ENCODE assay signal across 19 mouse cellular contexts in the genomic region with DNA sequence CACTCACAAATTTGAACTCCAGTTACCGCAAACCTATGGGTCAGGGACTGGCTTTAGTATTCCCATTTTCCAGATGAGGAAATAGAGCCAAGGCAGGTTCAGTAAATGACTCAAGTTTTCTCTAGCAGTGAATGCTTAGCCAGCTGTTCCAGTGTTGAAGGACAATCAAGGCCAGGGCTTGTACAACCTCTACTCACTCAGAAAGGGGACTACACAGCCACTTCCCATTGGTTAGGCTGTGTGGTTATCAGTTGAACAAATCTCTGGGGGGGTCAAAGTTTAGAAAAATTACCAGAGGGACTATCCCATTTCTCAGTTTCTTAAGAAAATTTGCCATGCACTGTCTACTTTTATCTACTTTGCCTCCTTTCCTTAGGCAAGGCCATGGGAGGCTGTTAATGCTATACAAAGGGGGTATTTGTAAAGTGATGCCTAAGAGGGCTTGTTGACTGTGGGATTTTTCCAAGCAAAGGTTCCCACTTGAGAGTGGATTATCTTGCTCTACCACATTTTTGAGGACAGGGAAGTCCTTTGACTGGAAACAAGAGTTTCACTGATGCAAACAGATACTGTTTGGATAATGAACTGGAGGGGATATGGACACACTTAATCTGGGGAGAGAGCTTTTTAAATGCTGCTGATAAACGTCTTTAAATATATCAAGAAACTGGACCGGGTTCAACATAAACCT. TPM values are rescaled to one million over a fixed set of nuclear protein-coding genes. Genes with fewer than 3 reads are reported as not detected.
A peak's percentile ranks its signal among the peaks of the same experiment; 100 is the strongest.
DNase-seq lines count a peak whose midpoint lies in the region; ATAC-seq and TF ChIP-seq lines count a peak whose summit lies in the region.
"Had no signal": no experiment of that assay in that cellular context is flagged by ENCODE, and none has a peak within 500 bp of the region (broad histone marks: within the 10 kb centered on the region; RNA-seq: fewer than 3 reads in every experiment).

No protein-coding gene starts in this region.

- no peaks in the 10 kb centered on the region for H3K4me1 ChIP-seq in kidney, embryonic 15.5 days
- no peaks in the 10 kb centered on the region for H3K4me1 ChIP-seq in lung, postnatal 0 days (ENCODE audit: insufficient read depth, low read depth, low read length)
- H3K4me1 ChIP-seq in stomach, postnatal 0 days (replicated peaks; ENCODE audit: control insufficient read depth, insufficient read depth) = no peaks in the 10 kb centered on the region
- H3K4me1 ChIP-seq: heart, embryonic 10.5 days; megakaryocyte, embryonic 14.5 days; midbrain, embryonic 15.5 days had no signal

- no peaks in the 10 kb centered on the region for H3K36me3 ChIP-seq in kidney, embryonic 15.5 days
- H3K36me3 ChIP-seq in lung, postnatal 0 days (ENCODE audit: insufficient read depth, low read length) = no peaks in the 10 kb centered on the region
- no peaks in the 10 kb centered on the region for H3K36me3 ChIP-seq in stomach, postnatal 0 days (ENCODE audit: control insufficient read depth, insufficient read depth, low read length)
- H3K36me3 ChIP-seq: heart, embryonic 10.5 days; limb, embryonic 13.5 days; midbrain, embryonic 15.5 days had no signal

- no peak overlapping the region for H3K4me3 ChIP-seq in kidney, embryonic 15.5 days (replicated peaks)
- H3K4me3 ChIP-seq in lung, postnatal 0 days (ENCODE audit: low read depth, low read length) = no peak overlapping the region
- H3K4me3 ChIP-seq in stomach, postnatal 0 days (ENCODE audit: low read depth, low read length) = no peak overlapping the region
- H3K4me3 ChIP-seq: heart, embryonic 10.5 days; limb, embryonic 13.5 days; megakaryocyte, embryonic 14.5 days; midbrain, embryonic 15.5 days had no signal

- 63% methylated on average over 3 of the region's 3 CpGs for WGBS in kidney, embryonic 15.5 days
- WGBS in lung, postnatal 0 days = 45% methylated on average over 3 of the region's 3 CpGs
- 47% methylated on average over 3 of the region's 3 CpGs for WGBS in stomach, postnatal 0 days

- peak overlapping the region; percentile 60; the same call in 1 of the 2 replicates for H3K27ac ChIP-seq in kidney, embryonic 15.5 days
- H3K27ac ChIP-seq in lung, postnatal 0 days (ENCODE audit: low read length) = 0 out of 2 replicates have a peak overlapping the region, but pooled peaks have one; percentile 43
- peak overlapping the region; percentile 53 for H3K27ac ChIP-seq in stomach, postnatal 0 days (replicated peaks)
- H3K27ac ChIP-seq: heart, embryonic 10.5 days; limb, embryonic 13.5 days; liver, embryonic 14.5 days; midbrain, embryonic 15.5 days had no signal

- peak; percentile 99 for TF ChIP-seq EP300 in lung, postnatal 0 days (IDR thresholded peaks at IDR 0.05)
- TF ChIP-seq EP300 in stomach, postnatal 0 days (optimal IDR thresholded peaks at IDR 0.05) = peak; percentile 69

- no peak for DNase-seq in kidney, adult 18-20 months
- DNase-seq in gonadal fat pad, adult 2 months (ENCODE audit: low read depth) = peak; percentile 24
- peak; percentile 88 for DNase-seq in lung, postnatal 0 days (ENCODE audit: low spot score)
- DNase-seq in stomach, postnatal 0 days (ENCODE audit: low spot score) = no peak
- no peak for DNase-seq in frontal cortex, adult 2 months (ENCODE audit: extremely low spot score in 1 of 2, low spot score in 1 of 2)
- DNase-seq in ovary, adult 18-20 months (ENCODE audit: low spot score) = no peak
- DNase-seq: cerebellum, adult 9-10 months; gastrocnemius, postnatal 14 days; layer of hippocampus, adult 9-11 months; right cerebral cortex, adult 18-20 months; spleen, adult 18-20 months; thymus, postnatal 14 days had no signal

- H3K27me3 ChIP-seq in kidney, embryonic 15.5 days = no peaks in the 10 kb centered on the region
- no peaks in the 10 kb centered on the region for H3K27me3 ChIP-seq in lung, postnatal 0 days (replicated peaks; ENCODE audit: insufficient read depth, low read length)
- no peaks in the 10 kb centered on the region for H3K27me3 ChIP-seq in stomach, postnatal 0 days (ENCODE audit: control insufficient read depth, insufficient read depth, low read length)
- H3K27me3 ChIP-seq: limb, embryonic 13.5 days; megakaryocyte, embryonic 14.5 days; midbrain, embryonic 15.5 days had no signal

- H3K9me3 ChIP-seq in kidney, embryonic 15.5 days (replicated peaks) = no peaks in the 10 kb centered on the region
- no peaks in the 10 kb centered on the region for H3K9me3 ChIP-seq in lung, postnatal 0 days (ENCODE audit: low read length)
- H3K9me3 ChIP-seq in stomach, postnatal 0 days (ENCODE audit: control insufficient read depth, low read length) = no peaks in the 10 kb centered on the region
- H3K9me3 ChIP-seq: heart, embryonic 10.5 days; midbrain, embryonic 15.5 days had no signal

- H3K9ac ChIP-seq in kidney, embryonic 15.5 days = no peak overlapping the region
- H3K9ac ChIP-seq in lung, postnatal 0 days (replicated peaks; ENCODE audit: low read depth) = no peak overlapping the region
- H3K9ac ChIP-seq in stomach, postnatal 0 days (ENCODE audit: low read length) = no peak overlapping the region
- H3K9ac ChIP-seq: limb, embryonic 13.5 days; liver, embryonic 14.5 days; midbrain, embryonic 15.5 days had no signal

- H3K4me2 ChIP-seq in kidney, embryonic 15.5 days = no peak overlapping the region
- no peak overlapping the region for H3K4me2 ChIP-seq in lung, postnatal 0 days (replicated peaks; ENCODE audit: low read depth, low read length)
- H3K4me2 ChIP-seq in stomach, postnatal 0 days (replicated peaks; ENCODE audit: low read depth) = no peak overlapping the region
- H3K4me2 ChIP-seq: limb, embryonic 13.5 days; midbrain, embryonic 15.5 days had no signal

- ATAC-seq in kidney, embryonic 15.5 days (replicated peaks; ENCODE audit: low FRiP score) = no peak
- ATAC-seq in lung, postnatal 0 days = peak; percentile 86
- peak; percentile 60 for ATAC-seq in stomach, postnatal 0 days (ENCODE audit: low FRiP score, low TSS enrichment)
- ATAC-seq: midbrain, embryonic 15.5 days had no signal

- TF ChIP-seq CTCF in lung, postnatal 0 days (IDR thresholded peaks at IDR 0.05) = no peak
- no peak for TF ChIP-seq CTCF in stomach, postnatal 0 days (IDR thresholded peaks at IDR 0.05; ENCODE audit: low read depth)

RNA-seq across cellular contexts. Expression of a gene that starts 30.2 kb away (rescaled TPM):
- not detected in 2 replicates for polyA plus RNA-seq in kidney, embryonic 15.5 days (2015; fragmentation: Nextera tagmentation; extraction: Ambion mirVana)
- not detected in 2 replicates for polyA plus RNA-seq in gonadal fat pad, adult 2 months (2012; rRNA removed)
- polyA plus RNA-seq in lung, postnatal 0 days (2015; fragmentation: Nextera tagmentation; extraction: Ambion mirVana) = not detected in 2 replicates
- polyA plus RNA-seq in stomach, postnatal 0 days (2015; fragmentation: Nextera tagmentation; extraction: Ambion mirVana) = not detected in 2 replicates
- not detected in 2 replicates for polyA plus RNA-seq in frontal cortex, adult 2 months (2012; rRNA removed)
- polyA plus RNA-seq: forebrain, embryonic 11.5 days; heart, embryonic 10.5 days; limb, embryonic 13.5 days; liver, embryonic 14.5 days; midbrain, embryonic 15.5 days had no signal

Comparison
In these comparisons a context has a peak if more than half of its experiments do, and no peak if none do; other contexts are left out.
1. DNase-seq: peak in gonadal fat pad, adult 2 months (single experiment) and lung, postnatal 0 days (single experiment); none in kidney, adult 18-20 months (single experiment), stomach, postnatal 0 days (single experiment), frontal cortex, adult 2 months (0 of 2) and ovary, adult 18-20 months (single experiment).
2. Peak in every context shown above with its lines, with median percentiles within 50 percentile points of each other: H3K27ac ChIP-seq.